Mouse (Mus musculus): ENCODE measurements at regions not wholly inside any gene's neighbourhood (a gene's known extent, or its start where the extent isn't known, plus 50 kb on each side); places are given as distances from the start of the nearest gene placed in this dataset.
"Not testable (repeated sequence)": the region's sequence is repeated elsewhere in the genome, so short reads cannot be mapped to it uniquely, and the experiment has no call there.

- H3K27me3 ChIP-seq (ENCODE audit: control insufficient read depth, insufficient read depth, low read length): no peaks in the 10 kb centered on the region
- H3K36me3 ChIP-seq (ENCODE audit: control insufficient read depth, insufficient read depth, low read length): no peaks in the 10 kb centered on the region
- no peaks in the 10 kb centered on the region for H3K4me1 ChIP-seq (ENCODE audit: control insufficient read depth, insufficient read depth, low read length)
- ATAC-seq (ENCODE audit: low FRiP score, low TSS enrichment): no peak
- no peaks in the 10 kb centered on the region for H3K9me3 ChIP-seq (ENCODE audit: control insufficient read depth, low read length)
- 92% methylated on average over 18 of the region's 18 CpGs for WGBS
- H3K27ac ChIP-seq (ENCODE audit: low read depth, low read length): no peak overlapping the region
- H3K4me2 ChIP-seq (replicated peaks; ENCODE audit: low read depth, low read length): no peak overlapping the region
- H3K9ac ChIP-seq (ENCODE audit: low read depth, low read length): no peak overlapping the region
- H3K4me3 ChIP-seq (ENCODE audit: low read length): no peak overlapping the region
These were observed 111.8 kb upstream of the Kcng1 start for GRCm38 (mm10) chr2:168393341-168393740.

- not testable (repeated sequence) for ATAC-seq (ENCODE audit: low FRiP score, low TSS enrichment); H3K4me3 ChIP-seq (ENCODE audit: low read length)
- 88% methylated on average over 3 of the region's 3 CpGs for WGBS
These were observed 110.6 kb upstream of the Kcng1 start for GRCm38 (mm10) chr2:168392171-168392570.

GRCm38 (mm10) chr2:168380606-168381005 lies 99.1 kb upstream of the Kcng1 start:
- WGBS: 70% methylated on average over 5 of the region's 5 CpGs

More at GRCm38 (mm10) chr2:168392171-168392570, 110.6 kb upstream of the Kcng1 start:
- not testable (repeated sequence) for H3K9me3 ChIP-seq (ENCODE audit: control insufficient read depth, low read length); H3K27ac ChIP-seq (ENCODE audit: low read depth, low read length); H3K4me1 ChIP-seq (ENCODE audit: control insufficient read depth, insufficient read depth, low read length); H3K9ac ChIP-seq (ENCODE audit: low read depth, low read length); H3K27me3 ChIP-seq (ENCODE audit: control insufficient read depth, insufficient read depth, low read length); H3K4me2 ChIP-seq (replicated peaks; ENCODE audit: low read depth, low read length); H3K36me3 ChIP-seq (ENCODE audit: control insufficient read depth, insufficient read depth, low read length)

GRCm38 (mm10) chr2:168372356-168372755 lies 90.8 kb upstream of the Kcng1 start:
- H3K4me1 ChIP-seq (ENCODE audit: control insufficient read depth, insufficient read depth, low read length): no peaks in the 10 kb centered on the region
- no peaks in the 10 kb centered on the region for H3K36me3 ChIP-seq (ENCODE audit: control insufficient read depth, insufficient read depth, low read length)
- H3K4me2 ChIP-seq (replicated peaks; ENCODE audit: low read depth, low read length): no peak overlapping the region
- no peaks in the 10 kb centered on the region for H3K27me3 ChIP-seq (ENCODE audit: control insufficient read depth, insufficient read depth, low read length)
- H3K9me3 ChIP-seq (ENCODE audit: control insufficient read depth, low read length): peaks cover 17% of the 10 kb centered on the region
- ATAC-seq (ENCODE audit: low FRiP score, low TSS enrichment): no peak
- no peak overlapping the region for H3K9ac ChIP-seq (ENCODE audit: low read depth, low read length)
- H3K4me3 ChIP-seq (ENCODE audit: low read length): no peak overlapping the region
- WGBS: 84% methylated on average over 5 of the region's 5 CpGs
- H3K27ac ChIP-seq (ENCODE audit: low read depth, low read length): no peak overlapping the region

More at GRCm38 (mm10) chr2:168380606-168381005, 99.1 kb upstream of the Kcng1 start:
- ATAC-seq (ENCODE audit: low FRiP score, low TSS enrichment): no peak
- Histone ChIP-seq H3K27ac (ENCODE audit: low read depth, low read length) (no peak overlapping the region), H3K9ac (ENCODE audit: low read depth, low read length) (no peak overlapping the region), H3K9me3 (ENCODE audit: control insufficient read depth, low read length) (peaks cover 3% of the 10 kb centered on the region), H3K27me3 (ENCODE audit: control insufficient read depth, insufficient read depth, low read length) (no peaks in the 10 kb centered on the region), H3K36me3 (ENCODE audit: control insufficient read depth, insufficient read depth, low read length) (no peaks in the 10 kb centered on the region), H3K4me3 (ENCODE audit: low read length) (no peak overlapping the region), H3K4me1 (ENCODE audit: control insufficient read depth, insufficient read depth, low read length) (no peaks in the 10 kb centered on the region), H3K4me2 (replicated peaks; ENCODE audit: low read depth, low read length) (no peak overlapping the region)

GRCm38 (mm10) chr2:168371245-168371644 lies 89.7 kb upstream of the Kcng1 start:
- Histone ChIP-seq H3K36me3 (ENCODE audit: control insufficient read depth, insufficient read depth, low read length) (no peaks in the 10 kb centered on the region), H3K4me2 (replicated peaks; ENCODE audit: low read depth, low read length) (no peak overlapping the region), H3K4me1 (ENCODE audit: control insufficient read depth, insufficient read depth, low read length) (no peaks in the 10 kb centered on the region), H3K9me3 (ENCODE audit: control insufficient read depth, low read length) (peaks cover 17% of the 10 kb centered on the region), H3K27me3 (ENCODE audit: control insufficient read depth, insufficient read depth, low read length) (no peaks in the 10 kb centered on the region), H3K27ac (ENCODE audit: low read depth, low read length) (no peak overlapping the region), H3K9ac (ENCODE audit: low read depth, low read length) (no peak overlapping the region), H3K4me3 (ENCODE audit: low read length) (no peak overlapping the region)
- no peak for ATAC-seq (ENCODE audit: low FRiP score, low TSS enrichment)
- WGBS: 11% methylated on average over 3 of the region's 3 CpGs

- Histone ChIP-seq H3K4me3 (ENCODE audit: low read length) (no peak overlapping the region), H3K9ac (ENCODE audit: low read depth, low read length) (no peak overlapping the region), H3K4me1 (ENCODE audit: control insufficient read depth, insufficient read depth, low read length) (no peaks in the 10 kb centered on the region), H3K36me3 (ENCODE audit: control insufficient read depth, insufficient read depth, low read length) (no peaks in the 10 kb centered on the region), H3K4me2 (replicated peaks; ENCODE audit: low read depth, low read length) (no peak overlapping the region), H3K27me3 (ENCODE audit: control insufficient read depth, insufficient read depth, low read length) (no peaks in the 10 kb centered on the region), H3K27ac (ENCODE audit: low read depth, low read length) (no peak overlapping the region), H3K9me3 (ENCODE audit: control insufficient read depth, low read length) (no peaks in the 10 kb centered on the region)
- no peak for ATAC-seq (ENCODE audit: low FRiP score, low TSS enrichment)
- WGBS: 69% methylated on average over 8 of the region's 8 CpGs
These were observed 77.7 kb upstream of the Kcng1 start for GRCm38 (mm10) chr2:168359200-168359599.

- H3K4me2 ChIP-seq (replicated peaks; ENCODE audit: low read depth, low read length): no peak overlapping the region
- no peak overlapping the region for H3K27ac ChIP-seq (ENCODE audit: low read depth, low read length)
- no peaks in the 10 kb centered on the region for H3K4me1 ChIP-seq (ENCODE audit: control insufficient read depth, insufficient read depth, low read length)
- no peaks in the 10 kb centered on the region for H3K27me3 ChIP-seq (ENCODE audit: control insufficient read depth, insufficient read depth, low read length)
- no peaks in the 10 kb centered on the region for H3K9me3 ChIP-seq (ENCODE audit: control insufficient read depth, low read length)
- no peak for ATAC-seq (ENCODE audit: low FRiP score, low TSS enrichment)
- no peak overlapping the region for H3K4me3 ChIP-seq (ENCODE audit: low read length)
- no peak overlapping the region for H3K9ac ChIP-seq (ENCODE audit: low read depth, low read length)
- no peaks in the 10 kb centered on the region for H3K36me3 ChIP-seq (ENCODE audit: control insufficient read depth, insufficient read depth, low read length)
- whole genome bisulfite sequencing: 75% methylated on average over 6 of the region's 6 CpGs
These were observed 77.0 kb upstream of the Kcng1 start for GRCm38 (mm10) chr2:168358551-168358950.

- ATAC-seq (ENCODE audit: low FRiP score, low TSS enrichment): no peak
- Histone ChIP-seq H3K9me3 (ENCODE audit: control insufficient read depth, low read length) (no peaks in the 10 kb centered on the region), H3K4me3 (ENCODE audit: low read length) (no peak overlapping the region), H3K9ac (ENCODE audit: low read depth, low read length) (no peak overlapping the region), H3K4me1 (ENCODE audit: control insufficient read depth, insufficient read depth, low read length) (no peaks in the 10 kb centered on the region), H3K36me3 (ENCODE audit: control insufficient read depth, insufficient read depth, low read length) (no peaks in the 10 kb centered on the region), H3K27me3 (ENCODE audit: control insufficient read depth, insufficient read depth, low read length) (no peaks in the 10 kb centered on the region), H3K4me2 (replicated peaks; ENCODE audit: low read depth, low read length) (no peak overlapping the region), H3K27ac (ENCODE audit: low read depth, low read length) (no peak overlapping the region)
- 77% methylated on average over 6 of the region's 6 CpGs for WGBS
These were observed 76.3 kb upstream of the Kcng1 start for GRCm38 (mm10) chr2:168357815-168358214.

- no peaks in the 10 kb centered on the region for H3K27me3 ChIP-seq (ENCODE audit: control insufficient read depth, insufficient read depth, low read length)
- no peak overlapping the region for H3K4me2 ChIP-seq (replicated peaks; ENCODE audit: low read depth, low read length)
- no peak overlapping the region for H3K4me3 ChIP-seq (ENCODE audit: low read length)
- 53% methylated on average over 10 of the region's 10 CpGs for WGBS
- no peak for ATAC-seq (ENCODE audit: low FRiP score, low TSS enrichment)
- no peaks in the 10 kb centered on the region for H3K36me3 ChIP-seq (ENCODE audit: control insufficient read depth, insufficient read depth, low read length)
- no peaks in the 10 kb centered on the region for H3K9me3 ChIP-seq (ENCODE audit: control insufficient read depth, low read length)
- no peak overlapping the region for H3K27ac ChIP-seq (ENCODE audit: low read depth, low read length)
- H3K4me1 ChIP-seq (ENCODE audit: control insufficient read depth, insufficient read depth, low read length): no peaks in the 10 kb centered on the region
- H3K9ac ChIP-seq (ENCODE audit: low read depth, low read length): no peak overlapping the region
These were observed 72.9 kb upstream of the Kcng1 start for GRCm38 (mm10) chr2:168354397-168354796.
